Mouse (Mus musculus): ENCODE measurements around the gene Rab43. TPM values are rescaled to one million over a fixed set of nuclear protein-coding genes. Genes with fewer than 3 reads are reported as not detected.

Gene Rab43
- polyA plus RNA-seq, 1 experiment from 2014 or later, result 8.0 TPM

- Histone ChIP-seq H3K4me1 (replicated peaks; ENCODE audit: control insufficient read depth, insufficient read depth, low read length) (peaks cover 14% of the 10 kb centered on the region), H3K9ac (replicated peaks; ENCODE audit: low read depth, low read length) (peak overlapping the region; percentile 71), H3K27ac (ENCODE audit: low read length) (peak overlapping the region; percentile 29; the same call in 1 of the 2 replicates), H3K4me2 (ENCODE audit: low read length) (peak overlapping the region; percentile 91), H3K9me3 (ENCODE audit: control insufficient read depth, low read length) (no peaks in the 10 kb centered on the region), H3K27me3 (replicated peaks; ENCODE audit: control insufficient read depth, insufficient read depth, low read length) (no peaks in the 10 kb centered on the region), H3K36me3 (ENCODE audit: control insufficient read depth, insufficient read depth) (peaks cover 4% of the 10 kb centered on the region; the same call in 1 of the 2 replicates), H3K4me3 (replicated peaks; ENCODE audit: low read length) (peak overlapping the region; percentile 74)
- under 1% methylated on average over 71 of the region's 77 CpGs for WGBS
- peak; percentile 0; the same call in 1 of the 2 replicates for ATAC-seq
These were observed 973 bp downstream of the Rab43 start for GRCm38 (mm10) chr6:87810713-87811669.

- H3K9me3 ChIP-seq (ENCODE audit: control insufficient read depth, low read length), result no peaks in the 10 kb centered on the region
- H3K27ac ChIP-seq (ENCODE audit: low read length), result no peak overlapping the region
- no peaks in the 10 kb centered on the region for H3K36me3 ChIP-seq (ENCODE audit: control insufficient read depth, insufficient read depth)
- H3K9ac ChIP-seq (replicated peaks; ENCODE audit: low read depth, low read length), result no peak overlapping the region
- peak overlapping the region; percentile 91 for H3K4me2 ChIP-seq (ENCODE audit: low read length)
- 35% methylated on average over 6 of the region's 6 CpGs for WGBS
- H3K4me3 ChIP-seq (replicated peaks; ENCODE audit: low read length), result peak overlapping the region; percentile 74
- no peak for ATAC-seq
- H3K4me1 ChIP-seq (replicated peaks; ENCODE audit: control insufficient read depth, insufficient read depth, low read length), result peaks cover 14% of the 10 kb centered on the region
- no peaks in the 10 kb centered on the region for H3K27me3 ChIP-seq (replicated peaks; ENCODE audit: control insufficient read depth, insufficient read depth, low read length)
These were observed 1.7 kb downstream of the Rab43 start for GRCm38 (mm10) chr6:87810311-87810710.

- no peak overlapping the region for H3K4me3 ChIP-seq (replicated peaks; ENCODE audit: low read length)
- no peaks in the 10 kb centered on the region for H3K9me3 ChIP-seq (ENCODE audit: control insufficient read depth, low read length)
- ATAC-seq, result no peak
- whole genome bisulfite sequencing, result 93% methylated on average over 6 of the region's 6 CpGs
- H3K4me2 ChIP-seq (ENCODE audit: low read length), result no peak overlapping the region
- H3K27me3 ChIP-seq (replicated peaks; ENCODE audit: control insufficient read depth, insufficient read depth, low read length), result no peaks in the 10 kb centered on the region
- no peak overlapping the region for H3K27ac ChIP-seq (ENCODE audit: low read length)
- no peaks in the 10 kb centered on the region for H3K36me3 ChIP-seq (ENCODE audit: control insufficient read depth, insufficient read depth)
- no peak overlapping the region for H3K9ac ChIP-seq (replicated peaks; ENCODE audit: low read depth, low read length)
- H3K4me1 ChIP-seq (replicated peaks; ENCODE audit: control insufficient read depth, insufficient read depth, low read length), result peaks cover 14% of the 10 kb centered on the region
These were observed 2.3 kb downstream of the Rab43 start for GRCm38 (mm10) chr6:87809651-87810161.

- H3K4me2 ChIP-seq (ENCODE audit: low read length), result no peak overlapping the region
- H3K9me3 ChIP-seq (ENCODE audit: control insufficient read depth, low read length), result no peaks in the 10 kb centered on the region
- ATAC-seq, result no peak
- H3K36me3 ChIP-seq (ENCODE audit: control insufficient read depth, insufficient read depth), result no peaks in the 10 kb centered on the region
- no peak overlapping the region for H3K9ac ChIP-seq (replicated peaks; ENCODE audit: low read depth, low read length)
- 97% methylated on average over 2 of the region's 2 CpGs for WGBS
- no peak overlapping the region for H3K4me3 ChIP-seq (replicated peaks; ENCODE audit: low read length)
- peaks cover 14% of the 10 kb centered on the region for H3K4me1 ChIP-seq (replicated peaks; ENCODE audit: control insufficient read depth, insufficient read depth, low read length)
- no peaks in the 10 kb centered on the region for H3K27me3 ChIP-seq (replicated peaks; ENCODE audit: control insufficient read depth, insufficient read depth, low read length)
- H3K27ac ChIP-seq (ENCODE audit: low read length), result no peak overlapping the region
These were observed 2.8 kb downstream of the Rab43 start for GRCm38 (mm10) chr6:87809144-87809543.

GRCm38 (mm10) chr6:87808521-87808920 is 3.4 kb downstream of the Rab43 start:
- H3K9ac ChIP-seq (replicated peaks; ENCODE audit: low read depth, low read length), result no peak overlapping the region
- WGBS, result 67% methylated on average over 3 of the region's 3 CpGs
- no peaks in the 10 kb centered on the region for H3K36me3 ChIP-seq (ENCODE audit: control insufficient read depth, insufficient read depth)
- no peak for ATAC-seq
- H3K4me2 ChIP-seq (ENCODE audit: low read length), result no peak overlapping the region
- no peak overlapping the region for H3K4me3 ChIP-seq (replicated peaks; ENCODE audit: low read length)
- H3K4me1 ChIP-seq (replicated peaks; ENCODE audit: control insufficient read depth, insufficient read depth, low read length), result peaks cover 14% of the 10 kb centered on the region
- H3K27me3 ChIP-seq (replicated peaks; ENCODE audit: control insufficient read depth, insufficient read depth, low read length), result no peaks in the 10 kb centered on the region
- H3K9me3 ChIP-seq (ENCODE audit: control insufficient read depth, low read length), result no peaks in the 10 kb centered on the region
- H3K27ac ChIP-seq (ENCODE audit: low read length), result no peak overlapping the region

- WGBS, result 88% methylated on average over 4 of the region's 4 CpGs
- no peak for ATAC-seq
- no peaks in the 10 kb centered on the region for H3K9me3 ChIP-seq (ENCODE audit: control insufficient read depth, low read length)
- H3K27ac ChIP-seq (ENCODE audit: low read length), result no peak overlapping the region
- H3K4me2 ChIP-seq (ENCODE audit: low read length), result no peak overlapping the region
- H3K9ac ChIP-seq (replicated peaks; ENCODE audit: low read depth, low read length), result no peak overlapping the region
- H3K36me3 ChIP-seq (ENCODE audit: control insufficient read depth, insufficient read depth), result no peaks in the 10 kb centered on the region
- no peaks in the 10 kb centered on the region for H3K27me3 ChIP-seq (replicated peaks; ENCODE audit: control insufficient read depth, insufficient read depth, low read length)
- no peak overlapping the region for H3K4me3 ChIP-seq (replicated peaks; ENCODE audit: low read length)
- H3K4me1 ChIP-seq (replicated peaks; ENCODE audit: control insufficient read depth, insufficient read depth, low read length), result peaks cover 14% of the 10 kb centered on the region
These were observed 4.1 kb downstream of the Rab43 start for GRCm38 (mm10) chr6:87807735-87808440.

- 49% methylated on average over 2 of the region's 2 CpGs for WGBS
- Histone ChIP-seq H3K4me1 (replicated peaks; ENCODE audit: control insufficient read depth, insufficient read depth, low read length) (peaks cover 9% of the 10 kb centered on the region), H3K27ac (ENCODE audit: low read length) (no peak overlapping the region), H3K4me3 (replicated peaks; ENCODE audit: low read length) (no peak overlapping the region), H3K27me3 (replicated peaks; ENCODE audit: control insufficient read depth, insufficient read depth, low read length) (no peaks in the 10 kb centered on the region), H3K4me2 (ENCODE audit: low read length) (no peak overlapping the region), H3K9ac (replicated peaks; ENCODE audit: low read depth, low read length) (no peak overlapping the region), H3K36me3 (ENCODE audit: control insufficient read depth, insufficient read depth) (no peaks in the 10 kb centered on the region), H3K9me3 (ENCODE audit: control insufficient read depth, low read length) (no peaks in the 10 kb centered on the region)
- no peak for ATAC-seq
These were observed 5.1 kb downstream of the Rab43 start for GRCm38 (mm10) chr6:87806857-87807256.

GRCm38 (mm10) chr6:87806028-87806427 is 5.9 kb downstream of the Rab43 start:
- Histone ChIP-seq H3K4me1 (replicated peaks; ENCODE audit: control insufficient read depth, insufficient read depth, low read length) (peaks cover 8% of the 10 kb centered on the region), H3K9ac (replicated peaks; ENCODE audit: low read depth, low read length) (no peak overlapping the region), H3K4me2 (ENCODE audit: low read length) (no peak overlapping the region), H3K4me3 (replicated peaks; ENCODE audit: low read length) (no peak overlapping the region), H3K27me3 (replicated peaks; ENCODE audit: control insufficient read depth, insufficient read depth, low read length) (no peaks in the 10 kb centered on the region), H3K27ac (ENCODE audit: low read length) (no peak overlapping the region), H3K36me3 (ENCODE audit: control insufficient read depth, insufficient read depth) (no peaks in the 10 kb centered on the region), H3K9me3 (ENCODE audit: control insufficient read depth, low read length) (no peaks in the 10 kb centered on the region)
- 93% methylated on average over 2 of the region's 2 CpGs for WGBS
- ATAC-seq, result no peak

GRCm38 (mm10) chr6:87805448-87805847 is 6.5 kb downstream of the Rab43 start:
- H3K4me1 ChIP-seq (replicated peaks; ENCODE audit: control insufficient read depth, insufficient read depth, low read length), result peaks cover 2% of the 10 kb centered on the region; the same call in 1 of the 2 replicates
- no peak overlapping the region for H3K4me3 ChIP-seq (replicated peaks; ENCODE audit: low read length)
- WGBS, result 91% methylated on average over 7 of the region's 7 CpGs
- H3K27me3 ChIP-seq (replicated peaks; ENCODE audit: control insufficient read depth, insufficient read depth, low read length), result no peaks in the 10 kb centered on the region
- no peak overlapping the region for H3K4me2 ChIP-seq (ENCODE audit: low read length)
- ATAC-seq, result no peak
- H3K27ac ChIP-seq (ENCODE audit: low read length), result no peak overlapping the region
- H3K36me3 ChIP-seq (ENCODE audit: control insufficient read depth, insufficient read depth), result no peaks in the 10 kb centered on the region
- H3K9me3 ChIP-seq (ENCODE audit: control insufficient read depth, low read length), result no peaks in the 10 kb centered on the region
- no peak overlapping the region for H3K9ac ChIP-seq (replicated peaks; ENCODE audit: low read depth, low read length)
